Comparison of ENCODE assay signal across 8 mouse cellular contexts in genomic region chr5:47985901-47986670, GRCm38 (mm10). TPM values are rescaled to one million over a fixed set of nuclear protein-coding genes. Genes with fewer than 3 reads are reported as not detected.
DNase-seq lines count a peak whose midpoint lies in the region; ATAC-seq lines count a peak whose summit lies in the region.

No protein-coding gene starts in this region.

- under 1% methylated on average over 48 of the region's 48 CpGs for WGBS in forebrain, embryonic 16.5 days
- under 1% methylated on average over 48 of the region's 48 CpGs for WGBS in limb, embryonic 12.5 days
- WGBS in neural tube, embryonic 12.5 days = under 1% methylated on average over 48 of the region's 48 CpGs

- DNase-seq in ES-CJ7 (ENCODE audit: low read depth, low spot score) = peak; percentile 55
- peak; percentile 47 for DNase-seq in NIH3T3 (ENCODE audit: low read depth)
- peak; percentile 74 for DNase-seq in kidney, adult 11 months
- DNase-seq in thymus, adult 18-20 months = no peak
- DNase-seq in cerebellum, adult 11 months = no peak

- H3K36me3 ChIP-seq in forebrain, embryonic 16.5 days (ENCODE audit: control insufficient read depth, insufficient read depth) = no peaks in the 10 kb centered on the region
- no peaks in the 10 kb centered on the region for H3K36me3 ChIP-seq in limb, embryonic 12.5 days
- H3K36me3 ChIP-seq in neural tube, embryonic 12.5 days = no peaks in the 10 kb centered on the region

- H3K4me3 ChIP-seq in forebrain, embryonic 16.5 days (replicated peaks; ENCODE audit: low read length) = peak overlapping the region; percentile 80
- peak overlapping the region; percentile 64 for H3K4me3 ChIP-seq in limb, embryonic 12.5 days (replicated peaks)
- peak overlapping the region; percentile 65 for H3K4me3 ChIP-seq in neural tube, embryonic 12.5 days

- no peaks in the 10 kb centered on the region for H3K27me3 ChIP-seq in forebrain, embryonic 16.5 days (replicated peaks; ENCODE audit: control insufficient read depth, insufficient read depth, low read length)
- H3K27me3 ChIP-seq in limb, embryonic 12.5 days = peaks cover 39% of the 10 kb centered on the region
- no peaks in the 10 kb centered on the region for H3K27me3 ChIP-seq in neural tube, embryonic 12.5 days (replicated peaks)

- H3K27ac ChIP-seq in forebrain, embryonic 16.5 days (ENCODE audit: low read length) = peak overlapping the region; percentile 33
- no peak overlapping the region for H3K27ac ChIP-seq in limb, embryonic 12.5 days
- no peak overlapping the region for H3K27ac ChIP-seq in neural tube, embryonic 12.5 days

- H3K9me3 ChIP-seq in forebrain, embryonic 16.5 days (ENCODE audit: control insufficient read depth, low read length) = no peaks in the 10 kb centered on the region
- H3K9me3 ChIP-seq in limb, embryonic 12.5 days = no peaks in the 10 kb centered on the region
- H3K9me3 ChIP-seq in neural tube, embryonic 12.5 days = no peaks in the 10 kb centered on the region

- ATAC-seq in forebrain, embryonic 16.5 days = peak; percentile 26
- ATAC-seq in limb, embryonic 12.5 days (ENCODE audit: insufficient number of reproducible peaks, insufficient read depth, low FRiP score, low TSS enrichment, low read depth) = no peak
- ATAC-seq in neural tube, embryonic 12.5 days (ENCODE audit: low FRiP score, low read depth) = peak; percentile 22

- peak overlapping the region; percentile 77 for H3K9ac ChIP-seq in forebrain, embryonic 16.5 days (replicated peaks; ENCODE audit: low read depth, low read length)
- H3K9ac ChIP-seq in limb, embryonic 12.5 days (replicated peaks) = peak overlapping the region; percentile 71
- peak overlapping the region; percentile 75 for H3K9ac ChIP-seq in neural tube, embryonic 12.5 days

- H3K4me1 ChIP-seq in forebrain, embryonic 16.5 days (replicated peaks; ENCODE audit: control insufficient read depth, insufficient read depth, low read length) = peaks cover 36% of the 10 kb centered on the region
- peaks cover 34% of the 10 kb centered on the region for H3K4me1 ChIP-seq in limb, embryonic 12.5 days (replicated peaks)
- H3K4me1 ChIP-seq in neural tube, embryonic 12.5 days = peaks cover 36% of the 10 kb centered on the region

- peak overlapping the region; percentile 99 for H3K4me2 ChIP-seq in forebrain, embryonic 16.5 days (ENCODE audit: low read length)
- peak overlapping the region; percentile 97 for H3K4me2 ChIP-seq in limb, embryonic 12.5 days
- H3K4me2 ChIP-seq in neural tube, embryonic 12.5 days (replicated peaks) = peak overlapping the region; percentile 97

RNA-seq across cellular contexts. Expression of gene Slit2, which starts 3.1 kb away (rescaled TPM):
- 10.3 and 13.5 TPM in 2 replicates for polyA plus RNA-seq in forebrain, embryonic 16.5 days (2015; fragmentation: Nextera tagmentation; extraction: Ambion mirVana)
- polyA plus RNA-seq in limb, embryonic 12.5 days (2016; fragmentation: Nextera tagmentation; extraction: Ambion mirVana) = 29.4 and 33.0 TPM in 2 replicates
- 91.3 and 96.3 TPM in 2 replicates for polyA plus RNA-seq in neural tube, embryonic 12.5 days (2016; fragmentation: Nextera tagmentation; extraction: Ambion mirVana)

Comparison
In these comparisons a context has a peak if more than half of its experiments do, and no peak if none do; other contexts are left out.
1. DNase-seq: peak in ES-CJ7 (single experiment), NIH3T3 (single experiment) and kidney, adult 11 months (single experiment); none in thymus, adult 18-20 months (0 of 2) and cerebellum, adult 11 months (single experiment).
2. Peak in every context shown above with its lines, with median percentiles within 50 percentile points of each other: H3K4me2 ChIP-seq, H3K4me3 ChIP-seq and H3K9ac ChIP-seq.